Mouse (Mus musculus): Measurements from ENCODE around the gene 4632433K11Rik.

- no peak for TF ChIP-seq CTCF (IDR thresholded peaks at IDR 0.05; ENCODE audit: control insufficient read depth, insufficient read depth, insufficient replicate concordance, low read depth, low read length)
- no peak for TF ChIP-seq POLR2A (IDR thresholded peaks at IDR 0.05; ENCODE audit: control insufficient read depth, low read depth, low read length)
These were observed 3.5 kb downstream of the 4632433K11Rik start for GRCm38 (mm10) chr7:5037467-5037866.

Measured in testis, adult 2 months (tissue).